Mouse (Mus musculus) adipocyte (in vitro differentiated cells): ENCODE measurements around the gene Fbrs.
"Not testable (repeated sequence)": the region's sequence is repeated elsewhere in the genome, so short reads cannot be mapped to it uniquely, and the experiment has no call there.

ENCODE experiments used
- DNase-seq: peaks from one replicate; pipeline ENCODE4 v3.0.0-alpha.2; 2016; ENCODE audit warnings: low spot score

Fbrs gene

DNA sequence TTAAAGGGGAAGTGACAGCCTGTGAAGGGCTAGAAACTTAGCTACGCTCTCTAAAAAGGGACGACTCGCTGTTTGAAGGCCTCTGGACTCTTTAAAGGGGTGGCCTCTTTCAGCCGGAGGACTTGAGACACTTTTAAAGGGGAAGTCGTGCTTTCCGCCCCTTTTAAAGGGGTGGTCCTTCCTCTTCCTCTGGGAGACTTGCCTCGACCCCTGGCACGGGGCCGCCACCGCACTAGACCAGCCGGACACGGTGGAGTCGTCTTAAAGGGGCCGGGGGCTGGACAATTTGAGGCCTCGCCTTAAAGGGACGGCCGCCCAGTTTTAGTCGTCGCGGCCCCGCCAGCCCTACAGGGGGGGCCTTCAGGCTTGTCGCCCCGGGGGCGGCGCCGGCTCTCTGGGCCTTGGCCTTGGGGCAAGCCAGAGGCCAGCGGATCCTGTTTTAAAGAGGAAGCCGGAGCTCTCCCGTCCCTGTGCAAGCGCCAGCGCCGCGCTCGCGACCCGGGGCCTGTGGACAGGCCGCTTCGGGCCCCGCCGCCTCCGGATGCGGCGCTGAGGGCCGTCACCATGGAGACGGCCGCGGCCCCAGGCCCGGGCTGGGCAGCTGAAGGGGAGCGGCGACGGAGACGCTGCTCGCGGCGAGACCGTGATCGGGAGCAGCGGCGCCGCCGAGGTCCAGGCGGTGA lies at the start of gene Fbrs:
Gene Fbrs (plus strand): TSS at position 565 of the 683 bp plus-strand sequence.
- DNase-seq = peak; percentile 96

DNA sequence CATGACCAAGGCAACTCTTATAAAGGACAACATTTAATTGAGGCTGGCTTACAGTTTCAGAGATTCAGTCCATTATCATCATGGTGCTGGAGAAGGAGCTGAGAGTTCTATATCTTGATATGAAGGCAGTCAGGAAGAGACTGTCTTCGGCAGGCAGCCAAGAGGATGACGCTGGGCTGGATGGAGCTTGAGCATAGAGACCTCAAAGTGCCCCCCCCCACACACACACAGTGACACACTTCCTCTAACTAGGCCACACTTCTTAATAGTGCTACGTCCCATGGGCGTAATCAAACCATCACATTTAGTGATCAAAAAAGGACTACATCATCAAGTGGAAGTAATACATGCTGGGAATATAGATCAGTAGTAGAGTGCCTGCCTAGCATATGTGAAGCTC lies 43.8 kb upstream of the Fbrs start:
- no peak for DNase-seq

DNA sequence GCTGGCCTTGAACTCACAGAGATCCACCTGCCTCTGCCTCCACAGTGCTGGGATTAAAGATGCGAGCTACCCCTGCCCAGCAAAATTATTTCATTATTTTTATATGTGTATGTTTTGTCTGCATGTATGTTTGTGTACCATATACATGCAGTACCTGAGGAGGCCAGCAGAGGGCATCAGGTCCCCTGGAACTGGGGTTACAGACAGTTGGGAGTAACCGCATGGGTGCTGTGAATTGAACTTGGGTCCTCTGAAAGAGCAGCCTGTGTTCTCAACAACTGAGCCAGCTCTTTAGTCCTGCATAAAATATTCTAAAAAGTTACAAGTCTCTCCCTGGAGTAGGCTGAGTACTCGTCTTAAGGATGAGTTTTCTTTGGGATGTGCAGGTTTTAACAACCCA lies 41.3 kb upstream of the Fbrs start:
- no peak for DNase-seq

DNA sequence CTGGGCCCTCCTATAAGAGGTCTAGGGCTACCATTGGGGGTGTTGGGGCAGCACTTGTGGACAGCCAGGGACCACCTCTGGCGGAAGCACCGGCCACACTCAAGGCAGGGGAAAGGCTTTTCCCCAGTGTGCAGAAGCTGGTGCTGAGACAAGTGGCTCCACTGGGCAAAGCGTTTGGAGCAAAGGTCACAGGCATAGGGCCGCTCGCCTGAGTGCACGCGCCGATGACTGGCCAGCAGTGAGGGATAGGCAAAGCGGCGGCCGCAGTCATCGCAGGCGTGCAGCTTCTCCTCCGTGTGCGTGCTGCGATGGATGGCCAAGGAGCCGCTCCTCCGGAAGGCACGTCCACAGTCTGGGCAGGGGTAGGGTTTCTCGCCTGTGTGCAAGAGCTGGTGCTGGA lies 35.0 kb upstream of the Fbrs start:
- DNase-seq = no peak

DNA sequence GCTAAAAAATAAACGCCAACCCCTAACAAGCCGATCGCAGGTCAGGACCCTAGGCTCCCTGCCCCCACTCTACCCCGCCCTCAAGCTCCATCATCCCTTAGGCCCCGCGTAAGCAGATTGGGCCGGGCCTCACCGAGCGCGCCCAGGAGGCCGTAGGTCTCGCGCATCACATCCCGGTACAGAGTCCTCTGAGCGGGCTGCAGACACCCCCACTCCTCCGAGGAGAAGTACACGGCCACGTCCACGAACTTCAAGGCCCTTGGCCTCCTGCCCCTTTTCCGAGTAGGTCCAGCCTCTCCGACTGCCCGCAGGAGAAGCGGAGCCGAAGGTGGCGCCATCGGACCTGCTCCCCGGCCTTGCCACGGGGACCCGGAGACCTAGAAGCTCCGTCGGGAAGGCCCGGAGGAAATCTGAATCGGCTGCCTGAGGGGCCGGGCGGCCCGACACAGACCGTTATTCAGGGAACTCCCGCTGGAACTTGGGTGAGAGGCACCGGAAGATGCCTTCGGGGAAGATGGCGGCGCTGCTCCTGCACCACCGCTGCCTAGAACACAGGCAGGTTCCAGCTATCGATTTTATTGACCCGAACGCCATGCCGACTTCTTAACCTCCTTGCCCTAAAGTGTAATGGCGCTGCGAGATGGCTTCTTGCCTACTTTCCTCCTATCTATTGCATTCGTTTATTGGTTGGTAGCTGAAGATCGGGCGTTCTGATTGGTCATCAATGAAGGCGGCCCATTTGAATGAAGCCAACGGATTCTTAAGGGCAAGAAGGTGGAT lies 30.3 kb upstream of the Fbrs start, which contains the start of gene Zfp689:
Gene Zfp689 (minus strand): TSS at position 638 of the 780 bp plus-strand sequence.
- DNase-seq = peak; percentile 96

DNA sequence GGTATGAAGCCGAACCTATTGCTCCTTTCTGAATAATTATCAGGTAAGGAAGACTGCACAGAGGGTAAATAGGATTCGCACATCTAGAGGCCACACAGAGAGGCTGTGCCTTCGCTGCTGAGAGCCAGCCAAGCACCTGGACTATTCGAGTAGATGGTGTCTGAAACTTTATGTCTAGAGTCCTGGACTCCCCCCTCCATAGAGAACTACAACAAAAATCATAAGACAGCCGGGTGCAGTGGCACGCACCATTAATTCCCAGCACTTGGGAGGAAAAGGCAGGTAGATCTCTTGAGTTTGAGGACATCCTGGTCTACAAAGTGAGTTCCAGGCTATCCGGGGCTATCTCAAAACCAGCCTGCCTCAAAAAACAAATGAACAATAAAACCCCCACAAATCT lies 29.0 kb upstream of the Fbrs start:
- DNase-seq = no peak

DNA sequence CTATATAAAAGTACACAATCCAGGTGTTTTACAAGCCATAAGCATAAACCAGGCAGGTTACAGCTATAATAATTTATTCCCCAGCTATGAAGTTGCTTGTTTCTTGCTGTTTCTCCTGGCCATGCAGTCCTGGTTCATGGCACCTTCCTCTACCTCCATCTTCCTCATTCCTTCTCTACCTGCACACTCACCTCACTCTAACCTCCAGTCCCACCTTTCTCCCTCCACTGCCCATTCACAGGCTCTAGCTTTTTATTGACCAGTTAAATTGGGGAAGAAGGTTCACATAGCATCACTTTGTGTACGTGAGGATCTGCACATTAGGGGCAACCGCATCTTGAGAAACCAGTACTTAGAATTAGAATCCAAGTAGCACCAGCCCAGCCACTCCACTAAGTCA lies 25.9 kb upstream of the Fbrs start:
- DNase-seq = no peak

DNA sequence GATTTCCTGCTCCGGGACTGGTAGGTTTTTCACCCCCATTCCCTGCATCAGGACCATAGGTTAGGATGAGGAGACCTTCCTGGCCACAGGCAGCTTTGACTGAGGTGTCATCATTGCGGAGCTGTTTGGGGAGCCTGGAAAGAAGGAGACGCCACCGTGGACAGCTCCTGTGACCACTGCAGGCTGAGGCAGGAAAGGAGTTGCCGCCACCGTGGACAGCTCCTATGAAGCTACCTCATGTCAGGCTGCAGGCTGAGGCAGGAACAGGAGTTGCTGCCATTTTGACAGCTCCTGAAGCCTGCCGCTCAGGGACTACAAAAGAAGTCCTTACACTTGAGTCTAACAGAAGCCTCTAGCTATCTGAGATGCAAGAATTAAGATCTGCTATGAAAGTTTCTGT lies 24.1 kb upstream of the Fbrs start:
- DNase-seq = no peak

DNA sequence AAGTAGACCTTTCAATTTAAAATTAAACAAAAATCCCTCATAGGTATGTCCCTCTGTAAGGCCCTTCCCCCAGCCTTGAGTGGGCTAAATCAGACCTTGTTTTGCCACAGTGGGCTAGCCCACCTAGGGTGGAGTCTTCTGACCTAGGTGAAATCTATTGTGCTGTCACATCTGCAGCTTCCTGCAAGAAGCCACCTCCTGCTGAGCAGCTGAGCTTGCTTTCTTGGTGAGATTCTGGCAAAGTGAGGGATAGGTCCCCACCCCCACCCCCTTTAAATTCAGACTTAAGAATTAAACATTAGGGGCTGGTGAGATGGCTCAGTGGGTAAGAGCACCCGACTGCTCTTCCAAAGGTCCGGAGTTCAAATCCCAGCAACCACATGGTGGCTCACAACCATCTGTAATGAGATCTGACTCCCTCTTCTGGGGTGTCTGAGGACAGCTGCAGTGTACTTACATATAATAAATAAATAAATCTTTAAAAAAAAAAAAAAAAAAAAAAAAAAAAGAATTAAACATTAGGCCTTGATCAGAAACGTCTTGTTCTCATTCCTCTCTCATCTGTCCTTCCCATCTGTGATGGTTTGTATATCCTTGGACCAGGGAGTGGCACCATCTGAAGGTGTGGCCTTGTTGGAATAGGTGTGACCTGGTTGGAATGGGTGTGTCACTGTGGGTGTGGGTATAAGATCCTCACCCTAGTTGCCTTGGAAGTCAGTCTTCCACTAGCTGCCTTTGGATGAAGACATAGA lies 20.5 kb upstream of the Fbrs start:
- not testable (repeated sequence) for DNase-seq

DNA sequence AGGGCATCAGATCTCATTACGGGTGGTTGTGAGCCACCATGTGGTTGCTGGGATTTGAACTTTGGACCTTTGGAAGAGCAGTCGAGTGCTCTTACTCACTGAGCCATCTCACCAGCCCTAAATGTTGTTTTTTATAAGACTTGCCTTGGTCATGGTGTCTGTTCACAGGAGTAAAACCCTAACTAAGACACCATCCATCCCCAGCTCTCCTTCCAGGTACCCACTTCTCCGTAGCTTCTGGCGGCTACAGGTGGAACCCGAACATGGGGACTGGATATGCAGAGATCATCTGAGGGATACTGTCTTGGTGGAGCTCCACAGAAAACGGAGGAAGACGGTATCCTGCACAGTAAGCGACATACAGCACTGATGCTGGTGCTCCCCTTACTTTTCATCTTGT lies 19.7 kb upstream of the Fbrs start, which contains the start of gene Prr14:
Gene Prr14 (plus strand): TSS at position 301 of the 400 bp plus-strand sequence.
- not testable (repeated sequence) for DNase-seq

DNA sequence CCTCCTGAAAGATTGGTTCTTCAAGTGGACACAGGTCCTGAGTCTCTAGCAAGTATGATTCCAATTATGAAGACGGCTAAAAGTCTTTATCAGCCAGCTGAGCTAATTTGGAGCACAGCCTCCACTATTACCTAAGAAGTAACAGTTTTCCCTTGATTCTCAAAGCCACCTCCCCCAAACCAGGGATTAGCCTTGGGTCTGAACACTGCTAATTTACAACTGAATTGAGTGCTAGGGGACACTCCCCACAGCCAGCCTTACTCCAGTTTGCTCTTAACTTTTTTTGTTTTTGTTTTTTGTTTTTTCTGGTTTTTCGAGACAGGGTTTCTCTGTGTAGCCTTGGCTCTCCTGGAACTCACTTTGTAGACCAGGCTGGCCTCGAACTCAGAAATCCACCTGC lies 13.8 kb upstream of the Fbrs start:
- DNase-seq = no peak

DNA sequence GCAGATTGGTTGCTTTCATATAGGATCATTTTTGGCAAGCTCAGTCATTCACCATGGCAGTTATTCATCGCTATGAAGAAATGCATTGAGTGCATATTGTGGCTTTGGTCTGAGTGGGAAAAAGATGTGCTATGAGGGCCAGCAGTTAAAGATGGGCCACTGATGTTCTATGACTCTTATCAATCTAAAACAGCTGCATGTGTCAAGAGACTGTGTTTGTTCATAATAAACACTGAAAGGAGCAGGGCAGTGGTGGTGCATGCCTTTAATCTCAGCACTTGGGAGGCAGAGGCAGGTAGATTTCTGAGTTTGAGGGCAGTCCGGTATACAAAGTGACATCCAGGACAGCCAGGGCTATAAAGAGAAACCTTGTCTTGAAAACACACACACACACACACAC lies 13.3 kb upstream of the Fbrs start:
- DNase-seq = not testable (repeated sequence)

DNA sequence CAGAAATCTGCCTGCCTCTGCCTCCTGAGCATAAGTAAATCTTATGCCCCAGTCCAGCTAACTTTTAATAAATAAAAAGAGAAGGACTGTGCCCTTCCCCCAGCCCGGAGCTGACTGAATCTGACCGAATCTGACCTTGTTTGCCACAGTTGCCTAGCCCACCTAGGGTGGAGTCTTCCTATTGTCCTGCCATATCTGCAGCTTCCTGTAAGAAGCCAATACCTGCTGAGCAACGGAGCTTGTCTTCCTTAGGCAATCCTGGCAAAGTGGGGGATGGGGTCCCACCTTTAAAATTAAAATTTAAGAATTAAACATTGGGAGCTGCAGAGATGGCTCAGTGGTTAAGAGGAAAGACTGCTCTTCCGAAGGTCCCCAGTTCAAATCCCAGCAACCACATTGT lies 12.4 kb upstream of the Fbrs start:
- no peak for DNase-seq

DNA sequence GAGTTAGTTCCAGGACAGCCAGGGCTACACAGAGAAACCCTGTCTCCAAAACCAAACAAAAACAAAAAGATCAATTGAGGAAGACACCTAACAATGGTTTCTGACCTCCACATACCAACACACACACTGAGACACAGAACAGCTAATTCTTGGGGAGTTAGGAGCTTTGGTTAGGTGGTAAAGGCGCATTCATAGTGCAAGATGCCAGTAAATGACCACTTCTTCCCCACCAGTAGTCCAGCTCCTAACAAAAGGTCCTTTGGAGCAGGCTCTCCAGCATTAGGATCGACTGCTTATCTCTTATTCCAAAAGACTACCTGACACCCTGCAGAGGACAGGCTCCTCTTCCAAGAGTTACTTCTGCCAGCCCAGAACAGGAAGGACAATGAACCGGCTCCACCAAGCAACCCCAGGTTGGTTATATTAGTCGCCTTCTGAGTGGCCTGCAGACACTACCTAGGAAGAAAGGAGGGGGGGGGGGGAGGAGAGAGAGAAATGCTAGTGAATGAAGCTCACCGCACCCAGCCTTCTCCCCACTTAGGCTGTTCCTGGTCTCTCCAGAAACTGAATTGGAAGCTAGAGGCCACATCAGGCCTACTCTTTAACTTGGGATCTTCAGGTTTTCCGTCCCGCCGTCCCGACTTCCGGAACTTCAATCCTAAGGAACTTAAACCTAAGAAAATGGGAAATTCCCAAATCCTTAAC lies 8.8 kb upstream of the Fbrs start:
- peak; percentile 57 for DNase-seq

DNA sequence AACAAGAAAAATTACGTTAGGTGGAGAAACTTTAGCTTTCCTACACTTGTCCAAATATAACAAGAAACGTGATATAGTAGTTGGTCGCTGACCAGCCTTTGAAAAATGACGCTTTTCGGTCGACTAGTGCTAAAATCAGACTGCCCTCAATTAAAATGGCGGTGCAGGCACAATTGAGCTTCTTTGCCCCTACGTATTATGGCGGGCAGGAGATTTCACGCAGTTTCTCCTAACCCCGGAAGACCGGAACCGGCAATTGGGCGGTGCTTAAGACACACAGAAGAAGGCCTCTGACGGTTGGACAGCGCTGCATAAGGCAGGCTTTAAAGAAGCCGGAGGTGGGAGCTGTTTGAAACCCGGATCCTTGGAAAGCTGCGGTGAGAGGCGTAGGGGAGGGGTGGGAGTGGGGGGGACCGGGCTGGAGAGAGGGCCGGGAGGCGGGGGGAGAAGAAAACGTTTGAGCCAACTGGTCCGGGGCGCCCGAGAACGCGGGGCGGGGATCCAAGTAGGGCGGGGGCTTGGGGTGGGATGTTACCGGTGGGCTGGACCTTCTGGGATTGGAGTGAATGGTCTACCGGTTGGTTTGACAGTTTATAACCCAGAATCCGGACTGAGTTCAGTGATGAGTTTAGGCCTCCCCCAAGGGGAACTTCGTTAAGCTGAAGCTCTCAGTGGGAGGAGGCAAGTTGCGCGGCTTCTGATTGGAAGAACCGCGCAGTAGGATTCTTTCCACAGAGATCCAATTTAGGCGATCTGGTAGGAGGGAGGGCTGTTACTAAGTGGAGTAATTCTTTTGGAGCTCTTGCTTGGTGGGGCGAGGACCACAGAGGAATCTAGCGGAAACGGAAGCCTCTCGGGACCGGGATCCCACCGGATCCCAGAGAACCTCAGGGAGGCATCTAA lies 8.0 kb upstream of the Fbrs start:
- DNase-seq = peak; percentile 96

DNA sequence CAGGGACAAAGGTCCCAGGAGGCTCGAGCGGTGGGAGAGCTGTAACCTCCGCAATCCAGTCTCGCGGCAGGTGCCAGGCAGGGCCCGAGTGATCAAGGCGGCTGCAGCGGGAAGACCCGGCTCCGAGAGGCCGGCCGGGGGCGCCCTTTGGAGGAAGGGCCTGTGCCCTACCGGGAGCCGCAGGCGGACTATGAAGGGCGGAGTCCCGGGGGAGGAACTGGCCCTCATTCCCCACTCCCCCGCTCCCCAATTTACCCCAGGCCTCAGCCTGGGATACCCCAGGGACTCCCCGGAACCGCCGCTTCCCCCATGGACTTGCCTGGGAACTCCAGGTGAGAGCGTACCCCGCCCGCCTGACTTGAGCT lies 7.4 kb upstream of the Fbrs start:
- no peak for DNase-seq

DNA sequence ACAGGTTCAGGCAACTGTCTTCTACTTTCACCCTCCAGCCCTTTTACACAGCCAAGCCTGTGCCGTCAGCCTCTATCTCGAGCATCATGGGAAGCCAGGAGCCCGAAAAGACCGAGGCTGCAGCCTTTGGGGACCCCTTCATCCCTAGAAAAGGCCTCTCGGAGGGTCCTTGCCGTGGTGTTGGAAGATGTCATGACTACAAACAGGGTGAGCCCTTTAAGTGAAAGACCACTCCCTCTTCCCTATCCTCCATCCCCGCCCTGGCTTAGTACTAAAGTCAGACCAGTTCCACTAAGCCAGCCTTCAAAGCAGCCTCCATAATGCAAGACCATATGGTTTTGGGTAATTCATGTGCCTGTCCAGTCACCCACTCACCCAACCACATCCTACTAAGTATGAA lies 6.9 kb upstream of the Fbrs start:
- DNase-seq = peak; percentile 38

DNA sequence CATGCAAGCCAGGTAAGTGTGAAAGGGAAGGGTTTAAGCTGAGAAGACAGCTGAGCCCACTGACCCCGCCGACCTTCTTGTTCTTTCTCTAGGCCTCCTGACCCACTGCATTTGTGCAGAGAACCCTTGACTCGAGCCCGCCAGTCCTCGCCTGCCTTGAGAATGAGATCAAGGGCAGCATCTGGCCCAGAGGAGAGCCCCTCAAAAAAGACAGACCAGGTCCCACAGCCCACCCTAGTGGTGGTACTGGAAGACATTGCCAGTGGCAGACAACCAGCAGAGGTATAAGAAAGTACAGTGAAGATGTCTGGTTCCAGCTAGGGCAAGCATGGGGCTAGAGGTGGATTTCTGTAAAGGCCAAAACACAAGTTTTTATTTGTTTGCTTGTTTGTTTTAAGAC lies 5.3 kb upstream of the Fbrs start:
- no peak for DNase-seq

DNA sequence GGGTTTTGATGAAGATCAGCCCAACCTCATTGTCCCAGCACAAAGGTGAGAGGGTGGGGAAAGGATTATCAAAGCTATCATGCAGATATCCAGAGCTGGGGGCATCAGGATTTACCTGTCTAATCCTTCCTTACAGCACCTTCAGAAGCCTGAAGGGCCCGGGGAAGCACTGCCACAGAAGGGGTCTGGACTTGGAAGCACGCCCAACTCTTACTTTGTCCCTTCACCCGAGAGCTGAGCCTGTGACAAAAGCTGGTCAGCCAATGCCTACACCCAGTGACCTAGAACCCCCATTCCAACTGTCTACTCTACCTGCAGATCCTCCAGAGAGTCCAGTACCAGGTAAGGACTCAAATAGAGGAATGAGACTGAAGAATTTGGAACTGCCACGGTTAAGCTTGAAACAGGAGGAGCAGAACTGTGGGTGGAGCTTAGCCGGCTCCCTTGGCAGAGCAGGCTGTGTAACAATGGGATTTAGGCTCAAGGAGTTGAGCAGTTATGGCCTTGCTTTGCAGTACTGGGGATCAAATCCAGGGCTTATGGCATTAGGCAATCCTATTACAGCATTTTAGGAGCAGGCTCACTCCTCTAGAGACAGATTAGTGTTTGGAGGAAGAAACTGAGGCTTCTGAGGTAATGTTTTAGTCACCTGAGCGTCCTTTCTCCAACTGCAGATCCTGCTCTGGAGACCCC lies 4.5 kb upstream of the Fbrs start:
- peak; percentile 56 for DNase-seq

DNA sequence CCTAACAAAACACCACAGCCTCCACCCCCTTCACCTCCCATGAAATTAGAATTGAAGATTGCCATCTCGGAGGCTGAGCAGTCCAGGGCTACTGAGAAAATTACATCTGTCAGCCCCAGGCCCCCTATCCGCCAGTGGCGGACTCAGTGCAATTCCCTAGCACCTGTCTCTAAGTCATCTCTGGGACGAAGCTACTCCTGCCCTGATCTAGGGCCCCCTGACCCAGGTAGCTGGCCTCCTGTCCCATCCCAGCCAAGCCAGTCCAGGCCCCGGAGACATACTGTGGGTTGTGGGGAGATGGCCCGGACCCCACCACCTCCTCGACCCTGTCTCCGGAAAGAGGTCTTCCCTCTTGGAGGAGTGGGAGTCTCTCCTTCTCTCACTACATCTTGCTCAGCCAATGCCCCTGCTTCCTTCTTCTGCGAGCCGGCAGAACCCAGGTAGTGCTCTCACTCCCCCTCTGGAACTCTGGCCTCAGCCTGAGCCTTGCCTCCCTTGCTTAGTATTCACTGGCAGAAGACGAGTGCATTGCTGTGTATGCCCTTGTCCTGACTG lies 3.7 kb upstream of the Fbrs start:
- no peak for DNase-seq
